Mouse (Mus musculus) CD8-positive naive resting alpha-beta T cell, adult 2 months (primary cell): ENCODE data around the gene A2ml1.

Source experiments
- DNase-seq, 2 experiments: peaks; one replicate each; pipeline ENCODE4 v3.0.0; 2022; ENCODE audit warnings: low read depth in 2 of 2, low spot score in 2 of 2

The A2ml1 gene

GRCm38 (mm10) chr6:128554049-128554448 is 27.4 kb downstream of the A2ml1 start:
- DNase-seq: no peak

GRCm38 (mm10) chr6:128549463-128550452 is 31.6 kb downstream of the A2ml1 start:
- no peak for DNase-seq

GRCm38 (mm10) chr6:128548532-128548931 is 32.9 kb downstream of the A2ml1 start:
- no peak for DNase-seq

GRCm38 (mm10) chr6:128545402-128545801 is 36.0 kb downstream of the A2ml1 start:
- DNase-seq: no peak

- DNase-seq: no peak
These were observed 38.2 kb downstream of the A2ml1 start for GRCm38 (mm10) chr6:128543226-128543625.

GRCm38 (mm10) chr6:128535250-128535649 is 46.2 kb downstream of the A2ml1 start:
- no peak for DNase-seq

GRCm38 (mm10) chr6:128533296-128533695 is 48.1 kb downstream of the A2ml1 start:
- DNase-seq: no peak

GRCm38 (mm10) chr6:128532701-128533100 is 48.7 kb downstream of the A2ml1 start:
- DNase-seq: no peak

GRCm38 (mm10) chr6:128528491-128528890 is 52.9 kb downstream of the A2ml1 start:
- no peak for DNase-seq

- DNase-seq: no peak
These were observed 54.3 kb downstream of the A2ml1 start for GRCm38 (mm10) chr6:128527110-128527509.

- no peak for DNase-seq
These were observed 54.8 kb downstream of the A2ml1 start, which contains the start of gene Pzp for GRCm38 (mm10) chr6:128526601-128527000. Gene Pzp (minus strand): TSS chr6:128526720.

GRCm38 (mm10) chr6:128525801-128526200 is 55.6 kb downstream of the A2ml1 start:
- DNase-seq: no peak

- no peak for DNase-seq
These were observed 58.0 kb downstream of the A2ml1 start for GRCm38 (mm10) chr6:128523360-128523759.

- no peak for DNase-seq
These were observed 62.2 kb downstream of the A2ml1 start for GRCm38 (mm10) chr6:128519159-128519558.

GRCm38 (mm10) chr6:128505676-128506236 is 75.7 kb downstream of the A2ml1 start:
- DNase-seq: no peak

- DNase-seq: no peak
These were observed 76.7 kb downstream of the A2ml1 start for GRCm38 (mm10) chr6:128504743-128505142.

- no peak for DNase-seq
These were observed 86.1 kb downstream of the A2ml1 start for GRCm38 (mm10) chr6:128495346-128495745.

GRCm38 (mm10) chr6:128494646-128495331 is 86.6 kb downstream of the A2ml1 start:
- DNase-seq: no peak

GRCm38 (mm10) chr6:128491916-128492315 is 89.5 kb downstream of the A2ml1 start:
- no peak for DNase-seq

- no peak for DNase-seq
These were observed 91.3 kb downstream of the A2ml1 start for GRCm38 (mm10) chr6:128490141-128490540.
